Mouse (Mus musculus): ENCODE measurements around the gene Gins1. TPM values are rescaled to one million over a fixed set of nuclear protein-coding genes. Genes with fewer than 3 reads are reported as not detected.

Gins1 gene
- polyA plus RNA-seq, 1 experiment from 2014 or later: 54.9 TPM

Other genes with a start within 250 kb of the Gins1 start
- 5.3 and 5.8 TPM in 2 replicates for gene Acss1, start 236.9 kb upstream of the Gins1 start, polyA plus RNA-seq (2015; fragmentation: Nextera tagmentation; extraction: Ambion mirVana)
- not detected in 2 replicates for gene Vsx1, start 216.0 kb upstream of the Gins1 start, polyA plus RNA-seq (2015; fragmentation: Nextera tagmentation; extraction: Ambion mirVana)
- gene Entpd6, start 156.4 kb upstream of the Gins1 start, polyA plus RNA-seq (2015; fragmentation: Nextera tagmentation; extraction: Ambion mirVana): 29.2 and 29.5 TPM in 2 replicates
- gene Pygb, start 118.7 kb upstream of the Gins1 start, polyA plus RNA-seq (2015; fragmentation: Nextera tagmentation; extraction: Ambion mirVana): 89.4 and 100 TPM in 2 replicates
- 68.2 and 69.5 TPM in 2 replicates for gene Abhd12, start 659 bp upstream of the Gins1 start, polyA plus RNA-seq (2015; fragmentation: Nextera tagmentation; extraction: Ambion mirVana)
- gene Ninl, start 134.0 kb downstream of the Gins1 start, polyA plus RNA-seq (2015; fragmentation: Nextera tagmentation; extraction: Ambion mirVana): 8.4 and 11.1 TPM in 2 replicates
- 52.5 and 53.9 TPM in 2 replicates for gene Nanp, start 134.0 kb downstream of the Gins1 start, polyA plus RNA-seq (2015; fragmentation: Nextera tagmentation; extraction: Ambion mirVana)
- not detected in 2 replicates for gene Gm14151, start 186.9 kb downstream of the Gins1 start, polyA plus RNA-seq (2015; fragmentation: Nextera tagmentation; extraction: Ambion mirVana)
- not detected in 2 replicates for gene Gm14147, start 192.8 kb downstream of the Gins1 start, polyA plus RNA-seq (2015; fragmentation: Nextera tagmentation; extraction: Ambion mirVana)